Mouse (Mus musculus) ovary, adult 18-20 months (tissue): ENCODE measurements around the gene Ndufb4.

Experiments
- DNase-seq: peaks from one replicate; pipeline ENCODE4 v3.0.0; 2022; ENCODE audit warnings: low spot score, mixed read lengths

Gene Ndufb4

DNA sequence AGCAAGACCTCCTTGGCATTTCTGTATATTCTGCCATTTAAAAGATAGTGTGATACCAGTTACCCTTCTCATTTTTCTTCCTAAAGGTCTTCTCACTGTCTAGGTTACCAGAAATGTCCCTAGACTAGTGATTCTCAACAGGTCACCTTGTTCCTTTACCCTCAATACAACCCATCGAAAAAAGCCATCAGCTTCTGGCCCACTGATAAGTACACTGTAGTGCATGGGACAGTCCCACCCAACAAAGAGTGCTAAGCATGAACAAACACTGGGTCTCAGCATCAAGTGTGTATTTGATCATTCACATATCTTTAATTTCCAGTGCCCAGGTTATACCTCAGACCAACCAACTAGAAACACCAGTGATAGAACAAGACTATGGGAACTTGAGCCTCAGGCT, 19.2 kb downstream of the Ndufb4 start:
- DNase-seq: no peak

DNA sequence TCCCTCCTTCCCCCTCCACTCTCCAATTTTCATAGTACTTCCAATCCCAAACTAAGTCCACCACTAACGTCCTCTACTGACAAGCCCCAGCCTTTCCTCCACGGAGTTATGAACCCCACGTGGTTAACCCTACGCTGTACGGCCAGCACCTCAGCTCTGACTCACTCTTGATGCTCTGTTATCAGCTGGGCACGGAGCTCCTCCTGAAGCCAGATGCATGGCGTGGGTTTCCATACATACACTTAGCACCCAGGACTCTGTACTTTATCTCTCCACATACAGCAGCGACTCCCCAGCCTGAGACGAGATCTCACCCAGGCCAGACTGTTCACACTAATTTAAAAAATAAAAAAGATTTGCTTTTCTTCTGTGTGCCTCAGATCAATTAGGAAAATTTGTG, 19.7 kb downstream of the Ndufb4 start:
- DNase-seq: no peak

DNA sequence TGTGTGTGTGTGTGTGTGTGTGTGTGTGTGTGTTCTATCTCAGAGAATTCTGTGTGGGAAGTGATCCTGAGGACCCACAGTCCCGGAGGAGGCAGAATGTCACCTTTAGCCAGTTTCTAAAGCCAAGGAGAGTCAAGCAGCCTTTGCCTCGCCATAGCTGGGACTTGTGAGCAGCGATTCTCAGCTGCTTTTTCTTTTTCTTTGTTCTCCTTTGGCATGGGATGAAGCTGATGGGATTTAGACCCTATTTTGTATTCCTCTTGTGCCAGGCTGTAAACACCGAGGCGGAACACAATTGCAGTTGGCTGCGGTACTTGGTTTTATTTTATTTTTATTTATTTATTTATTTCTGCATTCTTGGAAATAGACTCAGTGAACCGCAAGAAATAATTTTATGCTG, 25.2 kb downstream of the Ndufb4 start:
- DNase-seq: no peak

DNA sequence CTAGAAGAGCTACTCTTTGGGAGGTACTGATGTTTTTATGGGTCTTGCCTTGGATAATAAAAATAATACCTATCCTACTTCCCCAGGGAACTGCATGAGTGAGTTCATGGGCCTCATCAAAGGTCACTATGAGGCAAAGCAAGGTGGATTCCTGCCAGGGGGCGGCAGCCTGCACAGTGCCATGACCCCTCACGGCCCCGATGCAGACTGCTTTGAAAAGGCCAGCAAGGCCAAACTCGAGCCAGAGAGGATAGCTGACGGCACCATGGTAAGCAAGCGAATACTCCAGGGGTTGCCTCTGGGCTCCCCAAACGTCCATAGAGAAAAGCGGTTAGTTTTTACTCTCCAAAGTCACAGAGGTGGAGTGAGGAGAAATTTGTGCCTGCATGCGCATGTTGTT, 25.9 kb downstream of the Ndufb4 start:
- DNase-seq: no peak

DNA sequence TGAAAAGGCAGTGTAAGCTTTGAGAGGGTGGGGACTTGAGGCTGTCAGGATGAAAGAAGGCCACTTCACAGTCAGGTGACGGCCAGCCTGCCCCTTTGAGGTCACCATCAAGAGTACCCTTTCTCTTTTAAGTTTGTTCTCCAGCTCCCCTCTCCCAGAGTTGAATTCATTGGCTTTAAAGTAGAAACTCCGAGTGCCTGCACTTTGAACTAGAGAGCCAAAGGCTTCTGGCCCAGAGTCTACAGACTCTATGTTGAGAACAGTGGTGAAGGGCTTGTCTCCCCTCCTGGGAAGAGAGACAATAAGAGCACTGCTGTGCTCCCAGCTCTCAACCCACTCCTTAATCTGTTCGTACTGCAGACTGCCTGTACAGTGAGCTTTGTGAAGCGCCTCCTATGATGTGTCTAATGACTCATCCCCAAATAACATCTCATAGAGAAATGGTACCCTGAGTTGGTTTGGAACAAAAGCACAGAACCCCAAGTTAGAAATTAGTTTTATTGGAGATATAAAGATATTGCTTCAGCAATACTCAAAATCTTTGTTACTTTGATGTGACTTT, 27.8 kb downstream of the Ndufb4 start:
- DNase-seq: no peak

DNA sequence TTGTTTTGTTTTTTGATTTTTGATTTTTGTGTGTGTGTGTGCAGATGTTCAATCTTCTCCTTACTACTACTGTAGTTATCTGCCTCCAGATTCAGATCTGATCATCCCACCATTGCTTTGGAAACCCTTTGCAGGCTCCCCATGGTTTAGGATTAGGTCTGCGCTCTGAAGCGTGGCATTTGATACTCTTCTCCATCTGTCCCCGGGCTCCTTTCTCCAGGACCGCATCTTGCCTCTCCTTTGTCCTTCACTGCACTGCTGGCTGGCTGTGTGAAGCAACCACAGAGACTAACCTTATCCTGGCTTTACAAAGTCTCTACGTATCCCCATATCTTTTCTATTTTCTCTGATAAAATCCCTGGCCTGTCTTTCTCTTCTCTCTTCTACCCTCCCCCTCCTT, 31.3 kb downstream of the Ndufb4 start:
- DNase-seq: no peak

DNA sequence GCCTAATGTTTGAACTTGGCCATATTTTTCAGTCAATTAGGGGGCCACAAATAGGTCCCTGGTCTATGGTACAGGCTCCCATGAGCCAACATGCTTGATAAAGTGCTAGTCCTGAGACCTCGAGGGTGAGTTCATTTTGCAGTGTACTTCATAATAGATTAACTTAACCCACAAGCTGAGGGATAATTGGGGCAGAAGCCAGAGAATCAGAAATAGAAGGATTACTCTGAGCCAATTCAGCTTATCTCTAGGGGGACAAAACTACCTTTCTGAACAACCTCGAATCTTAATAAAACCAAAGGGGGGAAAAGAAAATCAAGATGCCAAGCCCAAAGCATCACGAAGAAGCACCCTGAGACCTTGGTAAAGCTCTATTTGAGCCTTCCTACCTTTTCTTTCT, 31.9 kb downstream of the Ndufb4 start:
- no peak for DNase-seq

DNA sequence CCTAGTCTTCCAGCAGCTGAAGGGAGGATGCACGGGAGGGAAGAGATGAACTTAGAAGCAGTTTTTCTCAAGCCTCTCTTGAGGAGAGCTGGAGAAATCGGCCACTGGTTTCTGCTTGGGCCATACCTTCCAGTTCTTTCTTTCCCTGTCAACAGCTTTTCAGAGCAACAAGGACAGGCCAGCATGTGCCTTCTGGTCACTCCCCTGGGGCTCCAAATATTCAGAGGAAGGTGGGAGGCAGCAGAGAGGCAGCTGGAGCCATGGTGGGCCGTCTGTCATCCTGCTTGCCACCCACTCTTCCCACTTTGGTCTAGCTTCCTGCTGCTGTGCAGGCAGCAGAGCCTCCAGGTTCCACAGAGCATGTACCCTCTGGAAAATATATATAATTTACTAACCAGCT, 36.6 kb downstream of the Ndufb4 start:
- DNase-seq: no peak

DNA sequence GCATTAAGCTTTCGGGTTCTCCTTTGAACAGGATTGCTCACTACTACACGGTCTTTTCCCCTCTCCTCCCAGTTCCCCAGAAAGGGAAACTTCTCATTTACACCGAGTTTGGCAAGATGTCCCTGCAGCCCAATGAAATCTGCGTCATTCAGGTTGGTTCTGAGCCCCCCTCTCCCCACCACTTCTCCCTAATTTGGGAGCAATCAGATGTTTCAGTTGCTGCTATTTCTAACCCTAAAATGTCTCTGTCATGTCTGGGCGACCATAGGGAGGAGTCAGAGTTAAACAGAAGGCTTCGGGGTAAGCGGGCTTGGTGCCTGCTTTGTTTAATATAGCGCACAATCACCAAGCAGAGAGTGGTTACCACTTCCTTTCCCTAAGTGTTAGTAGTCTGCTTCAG, 38.1 kb downstream of the Ndufb4 start:
- no peak for DNase-seq

DNA sequence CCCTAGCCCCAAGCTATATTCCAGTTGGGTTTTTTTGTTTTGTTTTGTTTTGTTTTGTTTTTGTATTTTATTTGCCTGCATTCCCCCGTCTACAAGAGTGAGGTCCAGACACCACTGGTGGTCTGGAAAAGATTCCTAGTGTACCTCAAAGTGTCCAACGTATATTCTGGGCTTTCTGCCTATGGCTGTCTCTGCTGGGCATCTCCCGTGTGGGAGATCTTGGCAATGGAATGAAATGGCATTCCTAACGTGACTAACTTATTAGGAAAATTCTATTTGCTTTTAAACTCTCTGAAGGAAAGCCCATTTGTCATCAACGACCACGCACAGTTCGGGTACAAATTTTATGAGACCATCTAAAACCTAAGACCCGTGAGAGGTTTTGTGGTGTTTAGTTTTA, 38.8 kb downstream of the Ndufb4 start:
- DNase-seq: no peak

DNA sequence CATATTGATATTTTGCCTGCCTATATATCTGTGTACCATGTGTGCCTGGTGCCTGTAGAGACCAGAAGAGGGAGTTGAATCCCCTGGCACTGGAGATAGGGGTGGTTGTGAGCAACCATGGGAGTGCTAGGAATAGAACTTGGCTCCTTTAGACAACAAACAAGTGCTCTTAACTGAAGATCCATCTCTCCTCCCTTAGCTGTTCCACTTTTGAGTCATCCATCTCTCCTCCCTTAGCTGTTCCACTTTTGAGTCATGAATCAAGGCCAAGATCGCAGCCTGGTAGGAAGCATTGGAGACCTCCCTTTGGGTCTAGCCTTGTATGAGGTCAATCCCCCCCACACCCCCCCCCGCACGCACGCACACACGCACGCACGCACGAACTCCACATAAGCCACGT, 39.7 kb downstream of the Ndufb4 start:
- DNase-seq: no peak

DNA sequence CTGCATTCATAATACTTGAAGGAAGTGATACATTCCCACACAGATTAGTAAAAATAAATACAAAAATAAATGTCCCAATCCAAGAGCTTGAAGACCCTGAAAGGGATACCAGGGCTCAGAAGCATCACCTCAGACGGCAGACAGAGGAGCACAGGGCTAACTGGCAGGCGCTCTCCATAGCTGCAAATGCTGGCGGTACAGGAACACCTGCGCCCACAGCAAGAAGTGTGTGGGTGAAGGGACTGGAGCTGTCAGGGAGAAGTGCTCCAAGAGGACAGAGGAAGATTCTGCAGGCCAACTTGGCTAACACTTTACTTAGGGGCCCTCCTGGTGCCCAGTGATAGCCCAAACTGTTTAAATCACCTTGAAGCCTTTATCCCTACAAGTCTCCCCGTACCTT, 42.2 kb downstream of the Ndufb4 start:
- no peak for DNase-seq

DNA sequence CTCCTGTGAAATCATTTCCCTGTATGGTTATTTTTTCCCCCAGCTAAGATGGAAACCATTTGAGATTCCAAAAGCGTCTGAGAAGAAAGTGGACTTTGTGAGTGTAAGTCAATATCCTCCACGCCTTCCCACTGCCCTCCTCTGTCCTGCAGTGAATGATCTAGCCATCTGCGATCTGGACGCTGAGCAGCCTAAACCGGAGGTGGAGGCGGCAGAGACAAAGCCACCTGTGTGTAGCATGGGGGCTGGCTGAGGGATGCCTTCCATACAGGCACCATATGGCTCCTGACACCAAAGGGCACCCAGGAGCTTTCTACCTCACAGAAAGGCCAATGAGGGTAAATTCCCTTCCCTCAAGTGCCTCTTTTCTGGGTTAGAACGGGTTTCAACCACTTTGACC, 43.2 kb downstream of the Ndufb4 start:
- DNase-seq: no peak

DNA sequence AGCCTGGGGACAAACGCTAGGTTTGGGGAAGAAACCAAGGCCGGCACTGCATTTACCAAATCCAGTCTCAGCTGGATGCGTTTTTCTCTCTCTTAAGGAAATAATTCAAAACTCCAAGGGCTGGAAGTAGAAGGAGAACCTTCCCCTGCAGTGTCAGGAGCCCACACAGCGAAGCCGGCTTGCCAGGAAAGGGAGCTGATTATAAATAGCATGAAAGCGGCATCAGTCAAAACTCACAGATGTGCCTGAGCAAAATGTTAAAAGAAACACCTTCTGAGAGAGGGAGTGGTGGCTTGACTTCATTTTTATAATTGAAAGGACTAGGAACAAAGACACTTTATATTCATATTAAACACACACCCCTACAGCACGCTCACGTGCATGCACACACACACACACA, 43.9 kb downstream of the Ndufb4 start:
- no peak for DNase-seq

DNA sequence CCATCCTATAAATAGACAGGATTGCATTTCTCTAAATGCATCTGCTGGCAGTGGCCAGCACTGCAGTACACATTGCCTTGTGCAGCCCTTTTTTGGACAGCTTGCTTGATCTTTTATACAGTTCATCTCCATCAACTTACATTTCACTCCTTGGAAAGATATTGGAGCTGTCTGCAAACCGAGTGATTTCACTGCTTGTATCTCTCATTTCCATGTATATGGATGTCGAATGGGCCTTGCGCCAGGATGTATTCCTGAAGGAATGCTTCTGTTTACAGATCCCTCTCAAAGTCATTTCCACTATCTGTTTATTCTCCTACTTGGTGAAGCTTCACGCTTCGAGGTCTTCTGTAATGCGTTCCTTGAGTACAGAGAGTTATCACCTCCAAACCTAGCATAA, 50.0 kb downstream of the Ndufb4 start:
- no peak for DNase-seq

DNA sequence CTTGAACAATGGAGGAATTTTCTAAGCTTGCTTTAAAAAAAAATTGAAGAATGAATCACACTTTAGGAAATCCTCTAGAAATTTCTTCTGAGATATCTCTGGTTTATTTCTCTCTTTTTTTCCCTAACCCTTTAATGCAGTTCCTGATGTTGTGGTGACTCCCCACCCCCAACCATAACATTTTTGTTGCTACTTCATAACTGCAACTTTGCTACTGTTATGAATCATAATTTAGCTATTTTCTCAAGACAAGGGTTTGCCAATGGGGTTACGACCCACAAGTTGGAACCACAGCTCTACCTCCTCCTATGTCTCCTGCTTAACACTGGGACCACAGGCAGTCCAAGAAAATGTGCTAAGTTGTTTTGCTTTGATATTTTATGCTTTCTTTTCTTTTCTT, 50.8 kb downstream of the Ndufb4 start:
- DNase-seq: no peak

DNA sequence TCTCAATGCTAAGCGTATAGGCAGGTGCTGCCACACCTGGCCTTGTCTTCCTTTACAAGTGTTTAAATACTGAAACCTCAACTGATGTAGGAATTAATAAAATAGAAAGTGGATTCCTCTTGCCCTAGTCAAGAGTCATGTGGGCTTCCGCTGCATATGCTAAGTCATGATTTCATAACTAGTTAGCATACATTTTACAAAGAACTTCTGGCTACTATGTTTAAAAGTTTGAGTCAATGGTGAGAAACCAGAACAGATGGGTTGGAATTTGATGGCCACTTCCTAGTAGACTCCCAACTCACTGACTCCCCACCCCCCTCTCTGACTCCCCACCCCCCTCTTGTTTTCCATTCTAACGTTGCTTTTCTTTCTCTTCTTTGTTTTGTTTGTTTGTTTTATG, 54.9 kb downstream of the Ndufb4 start:
- DNase-seq: no peak

DNA sequence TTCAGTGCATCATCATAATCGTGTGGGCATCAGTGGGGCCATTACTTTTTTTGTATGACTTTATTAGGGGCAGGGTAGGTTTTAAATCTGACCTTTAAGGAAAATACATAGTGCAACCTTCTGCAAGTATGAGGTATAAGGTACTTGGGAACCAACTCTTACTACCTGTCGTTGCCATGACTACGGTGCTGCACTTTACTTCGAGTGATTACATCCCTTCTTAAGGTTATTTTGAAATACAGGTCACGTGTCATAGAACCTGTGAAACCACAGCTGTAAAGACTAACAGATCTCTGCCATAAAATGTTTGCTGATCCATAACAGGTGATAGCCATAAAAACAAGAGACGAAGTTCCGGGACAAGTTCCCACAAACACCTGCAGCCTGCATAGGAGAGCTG, 55.8 kb downstream of the Ndufb4 start:
- no peak for DNase-seq

DNA sequence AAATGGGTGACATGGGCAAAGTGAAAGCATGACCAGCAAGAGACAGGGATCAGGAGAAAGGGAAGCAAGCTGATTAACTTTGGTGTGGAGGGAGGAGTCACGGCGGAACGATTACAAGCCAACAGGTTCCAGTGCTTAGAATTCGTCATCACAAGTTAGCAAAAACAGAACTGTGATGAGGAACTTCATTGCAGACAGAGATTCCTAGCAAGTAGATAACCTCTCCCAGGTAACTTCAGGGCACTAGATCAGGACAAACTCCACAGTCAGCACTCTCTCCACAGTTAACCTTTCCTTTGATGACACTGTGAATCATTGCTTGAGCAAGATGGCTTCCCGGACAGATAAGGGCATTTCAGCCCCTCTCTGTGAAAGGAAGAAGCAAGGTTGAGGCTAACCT, 56.8 kb downstream of the Ndufb4 start:
- DNase-seq: no peak
